Mouse (Mus musculus) gonadal fat pad, adult 2 months (tissue): ENCODE data around the gene Ahcyl2. TPM values are rescaled to one million over a fixed set of nuclear protein-coding genes. Genes with fewer than 3 reads are reported as not detected.

Source experiments
- DNase-seq: peaks from one replicate; pipeline ENCODE4 v3.0.0-alpha.2; 2012; ENCODE audit warnings: low read depth
- polyA plus RNA-seq: library from polyadenylated mRNA; depleted of rRNA; stranded (reverse); fragments of >200 nt; gene quantifications from 2 replicates; pipeline ENCODE4 v1.2.3, GENCODE M21; 2012

Ahcyl2 gene
- polyA plus RNA-seq, 1 experiment = 40.6 TPM

- DNase-seq = no peak
Measured at GRCm38 (mm10) chr6:29910631-29911030, 142.8 kb downstream of the Ahcyl2 start.

GRCm38 (mm10) chr6:29913673-29914072, 145.9 kb downstream of the Ahcyl2 start:
- no peak for DNase-seq

- DNase-seq = no peak
Measured at GRCm38 (mm10) chr6:29914136-29914535, 146.3 kb downstream of the Ahcyl2 start.

DNA sequence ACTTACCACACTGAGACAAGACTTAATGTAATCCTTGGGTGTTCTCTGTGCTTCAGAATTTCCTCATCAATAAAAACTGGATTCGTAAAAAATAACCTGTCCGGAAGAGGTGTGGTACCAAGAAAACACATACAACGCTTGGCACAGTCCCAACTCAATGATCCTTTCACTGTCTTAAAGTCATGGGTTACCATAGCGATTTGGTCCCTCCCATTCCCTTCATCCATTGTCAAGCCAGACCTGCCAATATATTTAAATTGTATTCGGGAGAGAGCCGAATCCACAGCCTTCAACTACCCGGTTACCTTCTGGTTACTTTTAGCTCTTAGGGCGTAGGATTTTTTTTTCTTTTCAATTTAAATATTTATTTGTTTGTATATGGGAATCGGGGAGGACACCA, 148.0 kb downstream of the Ahcyl2 start:
- no peak for DNase-seq

DNA sequence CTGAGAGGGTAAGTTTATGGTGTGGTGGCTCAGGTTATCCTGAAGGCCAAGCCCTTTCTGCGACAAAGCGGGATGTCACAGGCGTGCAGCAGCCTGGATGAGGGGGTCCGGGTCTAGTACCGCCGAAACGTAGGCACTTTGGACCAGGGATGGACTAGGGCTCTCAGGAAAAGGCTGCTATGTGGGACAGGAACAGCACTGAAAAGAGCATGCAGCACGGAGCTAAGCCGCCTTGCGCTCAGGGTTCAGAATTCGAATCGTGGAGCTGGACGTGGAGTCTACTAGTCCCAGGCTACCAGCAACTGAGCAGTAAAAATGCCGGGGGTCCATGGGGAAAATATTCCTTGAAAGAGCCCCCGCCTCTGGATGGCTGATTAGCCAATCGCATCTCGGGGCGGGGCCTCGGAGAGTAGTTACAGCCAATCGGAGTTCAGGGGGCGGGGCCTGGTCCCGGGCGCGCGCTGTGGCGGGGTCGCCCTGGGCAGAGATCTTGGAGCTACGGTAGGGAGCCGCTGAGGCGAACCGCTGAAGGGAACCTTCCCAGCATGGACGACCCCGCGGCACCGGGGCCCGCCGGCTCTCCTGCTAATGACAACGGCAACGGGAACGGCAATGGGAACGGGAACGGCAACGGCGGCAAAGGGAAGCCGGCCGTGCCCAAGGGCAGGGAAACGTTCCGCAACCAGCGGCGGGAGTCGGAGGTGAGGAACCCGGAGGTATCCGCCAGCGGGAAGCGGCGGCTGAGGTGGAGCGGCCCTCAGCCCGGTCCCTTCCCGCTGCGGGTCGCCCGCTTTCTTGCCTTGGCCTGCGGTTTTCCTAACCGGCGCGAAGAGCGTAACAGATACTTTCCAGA, 148.9 kb downstream of the Ahcyl2 start, which contains the start of gene Strip2:
Gene Strip2, plus strand, starts transcription at position 483 of the 853 bp plus-strand sequence.
- DNase-seq = no peak

DNA sequence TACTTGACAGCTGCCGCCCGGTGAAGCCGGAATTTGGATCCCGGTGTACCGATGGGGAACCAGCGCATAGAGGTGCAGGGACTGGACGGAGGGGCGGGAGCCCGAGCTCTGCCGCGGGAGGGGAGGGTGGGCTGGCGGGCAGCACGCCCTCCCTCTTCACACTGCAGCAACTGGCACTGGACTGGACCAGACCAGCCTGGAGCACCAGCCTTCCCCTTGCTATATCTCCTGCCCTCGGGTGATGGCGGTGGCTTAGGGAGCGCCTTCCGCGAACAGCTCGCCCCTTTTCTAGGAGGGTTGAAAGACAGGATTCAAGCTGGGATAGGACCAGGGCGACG, 149.5 kb downstream of the Ahcyl2 start:
- no peak for DNase-seq

DNA sequence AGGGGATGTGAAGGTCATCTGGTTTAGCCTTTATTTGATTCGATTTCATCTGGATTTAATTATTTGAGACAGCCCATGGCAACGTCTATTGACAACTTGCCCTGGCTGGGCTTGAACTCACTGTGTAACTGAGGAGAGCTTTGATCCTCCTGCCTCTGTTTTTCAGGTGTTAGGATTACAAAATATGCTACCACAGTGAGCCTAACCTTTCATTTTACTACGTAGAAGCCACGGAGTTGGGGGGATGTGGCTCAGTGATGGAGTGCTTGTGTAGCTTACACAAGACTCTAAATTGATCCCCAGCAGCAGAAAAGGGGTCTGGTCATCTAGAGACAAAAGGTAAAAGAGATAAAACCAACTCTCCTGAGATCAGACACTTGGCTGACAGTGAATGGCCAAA, 150.1 kb downstream of the Ahcyl2 start:
- no peak for DNase-seq

DNA sequence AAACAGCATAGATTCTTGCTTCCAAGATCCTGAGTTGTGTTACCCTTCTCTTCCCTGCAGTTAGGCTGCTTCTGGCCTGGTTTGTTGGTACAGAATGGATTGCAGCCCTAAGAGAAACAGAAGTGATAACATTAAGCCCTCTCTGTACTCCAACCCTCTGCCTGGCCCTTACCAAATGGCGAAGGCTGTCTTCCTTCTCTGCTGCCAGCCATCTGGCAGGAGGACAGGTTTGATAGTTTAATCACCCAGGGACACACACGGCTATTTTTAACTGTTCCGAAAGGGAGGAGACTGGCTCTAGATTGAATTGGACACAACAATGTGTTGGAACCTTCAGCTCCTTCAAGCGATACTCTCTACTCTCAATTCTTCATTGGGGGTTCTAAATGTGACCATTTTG, 155.7 kb downstream of the Ahcyl2 start:
- no peak for DNase-seq

- no peak for DNase-seq
Measured at GRCm38 (mm10) chr6:29925594-29926219, 157.9 kb downstream of the Ahcyl2 start.

GRCm38 (mm10) chr6:29930087-29930486, 162.3 kb downstream of the Ahcyl2 start:
- DNase-seq = no peak

GRCm38 (mm10) chr6:29930665-29931064, 162.9 kb downstream of the Ahcyl2 start:
- DNase-seq = no peak

- DNase-seq = no peak
Measured at GRCm38 (mm10) chr6:29931181-29931580, 163.4 kb downstream of the Ahcyl2 start.

- DNase-seq = no peak
Measured at GRCm38 (mm10) chr6:29935741-29936140, 167.9 kb downstream of the Ahcyl2 start.

DNA sequence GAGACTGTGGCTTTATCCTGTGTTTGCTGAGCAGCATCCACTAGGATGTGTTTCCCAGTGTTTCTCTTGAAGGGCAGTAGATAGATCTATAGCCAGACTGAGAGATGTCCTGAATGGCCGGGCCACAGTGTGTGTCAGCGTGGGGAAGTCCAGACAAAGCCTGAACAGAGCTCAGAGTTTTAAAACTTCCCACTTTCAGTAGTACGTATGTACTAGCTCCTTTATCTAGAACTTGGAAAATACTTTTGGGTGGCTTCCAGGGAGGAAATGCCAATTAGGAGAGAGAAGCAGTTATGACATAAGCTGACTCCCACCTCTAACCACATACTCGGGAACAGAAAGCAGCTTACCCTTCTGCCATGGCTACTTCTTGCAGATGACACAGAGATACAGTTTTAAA, 172.6 kb downstream of the Ahcyl2 start:
- no peak for DNase-seq

DNA sequence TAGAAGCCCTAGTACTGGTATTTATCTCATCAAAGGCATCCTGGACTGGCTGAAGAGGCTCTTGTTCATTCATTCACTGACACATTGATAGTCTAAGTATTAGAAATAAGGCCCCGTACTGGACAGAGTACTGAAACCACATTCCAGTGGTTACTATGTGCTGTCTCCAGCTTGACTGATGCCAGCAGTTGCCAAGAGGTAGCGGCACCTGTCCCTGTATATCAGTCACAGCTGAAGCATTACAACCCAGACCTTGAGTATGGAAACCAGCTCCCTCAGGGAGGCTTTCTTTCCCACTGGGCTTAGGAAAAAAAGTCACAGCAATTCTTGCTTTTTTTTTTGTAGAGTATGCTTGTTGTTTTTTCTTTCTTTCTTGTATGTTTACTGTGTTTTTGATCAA, 173.2 kb downstream of the Ahcyl2 start:
- no peak for DNase-seq

DNA sequence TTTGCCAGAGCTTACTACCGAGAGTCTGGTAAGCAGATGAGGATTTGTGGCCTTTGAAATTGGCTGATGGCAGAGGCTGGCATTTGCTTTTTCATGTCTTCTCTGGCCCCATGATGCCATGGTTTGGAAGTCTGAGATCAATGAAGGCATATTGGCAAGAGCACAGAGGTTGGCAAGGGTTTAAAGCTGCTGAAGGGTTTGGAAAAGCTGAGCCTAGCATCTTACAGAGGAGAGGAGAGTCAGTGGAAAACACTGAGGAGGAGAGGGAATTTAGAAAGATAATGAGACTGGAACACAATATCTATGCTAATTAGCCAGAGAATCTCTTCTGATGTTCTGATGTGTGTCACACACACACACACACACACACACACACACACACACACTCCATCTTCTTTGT, 176.7 kb downstream of the Ahcyl2 start:
- DNase-seq = no peak

GRCm38 (mm10) chr6:29946568-29946967, 178.8 kb downstream of the Ahcyl2 start:
- DNase-seq = no peak

DNA sequence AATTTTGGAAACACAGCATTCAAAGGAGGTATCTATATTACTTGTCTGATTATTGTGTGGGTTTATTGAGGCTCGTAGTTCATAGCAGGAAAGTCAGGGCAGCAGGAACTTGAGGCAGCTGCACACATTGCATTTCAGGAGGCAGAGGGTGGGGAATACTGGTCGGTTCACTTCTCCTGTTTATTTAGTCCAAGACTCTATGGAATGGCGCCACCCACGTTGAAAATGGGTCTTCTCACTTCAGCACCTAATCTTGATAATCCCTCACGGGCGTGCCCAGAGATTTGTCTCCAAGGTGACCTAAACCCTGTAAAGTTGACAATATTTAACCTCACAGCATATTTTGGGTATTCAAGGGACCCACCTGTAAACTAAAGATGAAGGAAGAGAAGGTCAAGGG, 180.0 kb downstream of the Ahcyl2 start:
- no peak for DNase-seq

DNA sequence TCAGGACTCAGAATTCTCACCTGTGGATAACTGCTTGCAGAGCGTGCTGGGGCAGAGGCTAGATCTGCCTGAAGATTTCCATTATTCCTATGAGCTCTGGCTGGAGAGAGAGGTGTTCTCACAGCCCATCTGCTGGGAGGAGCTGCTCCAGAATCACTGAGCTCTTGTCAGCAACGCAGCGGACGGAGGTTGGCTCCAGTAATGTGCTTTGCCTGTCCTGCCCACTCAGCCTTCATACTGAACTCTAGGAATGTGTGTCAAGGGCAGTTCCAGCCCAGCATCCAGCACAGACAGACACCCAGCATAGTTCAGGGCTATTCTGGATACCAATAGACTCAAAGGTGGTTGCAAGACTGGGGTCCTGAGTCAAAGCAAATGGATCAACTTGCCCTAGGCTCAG, 188.9 kb downstream of the Ahcyl2 start:
- DNase-seq = no peak

DNA sequence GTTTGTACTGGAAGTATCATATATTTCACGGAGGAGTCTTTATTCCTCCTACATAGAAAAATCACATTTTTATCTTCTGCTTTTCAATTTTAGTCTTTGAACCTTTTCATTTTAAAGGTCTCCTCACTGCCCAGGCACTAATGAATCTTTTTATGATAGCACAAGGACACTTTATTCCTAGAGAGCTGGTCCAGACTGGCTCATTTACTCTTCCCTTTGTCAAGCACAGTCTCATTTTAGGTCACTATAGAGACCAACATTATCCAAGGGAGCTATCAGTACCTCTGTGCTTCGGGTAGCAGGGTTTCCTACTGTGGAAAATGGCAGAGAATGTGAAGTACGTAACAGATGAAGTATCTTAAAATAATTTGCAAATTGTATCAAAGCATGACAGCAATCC, 190.9 kb downstream of the Ahcyl2 start:
- DNase-seq = no peak

- no peak for DNase-seq
Measured at GRCm38 (mm10) chr6:29961081-29961480, 193.3 kb downstream of the Ahcyl2 start.
